Mouse (Mus musculus) cerebellum, adult 2 months (tissue): Measurements from ENCODE around the gene Stat4. TPM values are rescaled to one million over a fixed set of nuclear protein-coding genes. Genes with fewer than 3 reads are reported as not detected.

Experiments used
- DNase-seq, 2 experiments: peaks; one replicate each; pipeline ENCODE4 v3.0.0; 2021
- H3K27ac ChIP-seq: fragments of 200-500 bp; 2 replicates; pipeline ENCODE4 v1.5.1; 2012; ENCODE audit warnings: low read length, control low read depth, inconsistent platforms; ENCODE audit not compliant: insufficient read depth
- H3K27me3 ChIP-seq: fragments of 200-500 bp; 2 replicates; pipeline ENCODE4 v1.6.1; 2012; ENCODE audit warnings: inconsistent platforms, mild to moderate bottlenecking, low read length, moderate library complexity; ENCODE audit not compliant: control insufficient read depth, insufficient read depth
- H3K4me1 ChIP-seq: fragments of 200-500 bp; 2 replicates; pipeline ENCODE4 v1.6.1; 2011; ENCODE audit warnings: low read length; ENCODE audit not compliant: control insufficient read depth, insufficient read depth
- H3K4me3 ChIP-seq: fragments of 200-500 bp; replicated peaks from 2 replicates; pipeline ENCODE3; 2011; ENCODE audit warnings: mild to moderate bottlenecking, low read depth, low read length, control low read depth; ENCODE audit not compliant: insufficient read depth
- CTCF ChIP-seq: fragments of 200-500 bp; IDR thresholded peaks from 2 replicates; pipeline ENCODE4 v1.5.1; 2011; ENCODE audit warnings: low read depth, mild to moderate bottlenecking, control low read depth, low read length, moderate library complexity, borderline replicate concordance; ENCODE audit not compliant: insufficient read depth
- POLR2A ChIP-seq: fragments of 200-500 bp; IDR thresholded peaks from 2 replicates; pipeline ENCODE4 v1.6.1; 2011; ENCODE audit warnings: low read length, control low read depth, borderline replicate concordance; ENCODE audit not compliant: insufficient read depth
- WGBS: fragments of 180-500 bp; shearing (Covaris S2); methylation state at CpG from one replicate; pipeline ENCODE4 v1.1.7; 2018; 5-methylcytosine and 5-hydroxymethylcytosine counted together
- polyA plus RNA-seq: library from polyadenylated mRNA; depleted of rRNA; stranded (reverse); fragments of >200 nt; gene quantifications from 2 replicates; pipeline ENCODE4 v1.2.3, GENCODE M21; 2012

Gene Stat4
- polyA plus RNA-seq, 1 experiment, result 0.03 TPM

DNA sequence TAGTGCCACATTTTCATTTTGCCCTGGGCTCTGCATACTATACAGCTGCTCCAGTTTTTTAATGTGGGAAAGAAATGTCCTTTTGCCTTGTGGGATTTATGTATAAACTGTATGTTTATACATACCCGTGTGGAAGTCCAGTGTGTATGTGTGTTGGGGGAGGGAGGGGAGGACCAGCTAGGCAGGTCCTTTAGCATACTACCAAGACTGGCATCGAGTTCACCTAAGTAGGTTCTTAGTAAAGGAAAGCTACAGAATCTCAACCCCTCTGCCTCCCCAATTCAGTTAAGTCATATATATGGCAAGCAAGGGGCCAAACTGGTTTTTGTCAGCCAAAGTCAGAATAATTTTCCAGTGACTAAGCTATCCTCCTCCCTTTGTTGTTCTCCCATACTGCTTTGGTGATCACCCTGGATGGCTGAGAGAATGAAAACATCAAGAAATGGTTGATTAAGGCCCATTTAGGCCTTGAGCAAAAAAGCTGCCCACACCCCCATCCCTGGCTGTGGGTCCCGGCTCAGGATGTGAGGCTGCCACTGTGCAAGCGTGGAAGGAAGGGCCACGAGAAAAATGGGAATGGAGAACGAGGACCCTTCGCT, 126.2 kb downstream of the Stat4 start:
- WGBS, result 22% methylated on average over 7 of the region's 7 CpGs
- H3K4me1 ChIP-seq, result peaks cover 3% of the 10 kb centered on the region; the same call in 1 of the 2 replicates
- H3K27ac ChIP-seq, result peak overlapping the region; percentile 71
- peak overlapping the region; percentile 62 for H3K4me3 ChIP-seq
- TF ChIP-seq CTCF, result no peak
- no peak for DNase-seq
- H3K27me3 ChIP-seq, result no peaks in the 10 kb centered on the region

- under 1% methylated on average over 32 of the region's 32 CpGs for WGBS
- peak; percentile 98 to 99 for DNase-seq
- peak overlapping the region; percentile 62 for H3K4me3 ChIP-seq
- peak; percentile 91 for TF ChIP-seq POLR2A
- TF ChIP-seq CTCF, result peak; percentile 84
- peak overlapping the region; percentile 71 for H3K27ac ChIP-seq
- H3K4me1 ChIP-seq, result peaks cover 3% of the 10 kb centered on the region; the same call in 1 of the 2 replicates
- H3K27me3 ChIP-seq, result no peaks in the 10 kb centered on the region
Observed at GRCm38 (mm10) chr1:52113666-52114069, 126.7 kb downstream of the Stat4 start.

- no peaks in the 10 kb centered on the region for H3K27me3 ChIP-seq
- H3K4me1 ChIP-seq, result peaks cover 5% of the 10 kb centered on the region; the same call in 1 of the 2 replicates
- WGBS, result 62% methylated on average over 3 of the region's 3 CpGs
- TF ChIP-seq POLR2A (no peak), CTCF (no peak)
- DNase-seq, result no peak
- no peak overlapping the region for H3K4me3 ChIP-seq
- H3K27ac ChIP-seq, result no peak overlapping the region
Observed at GRCm38 (mm10) chr1:52116441-52116840, 129.5 kb downstream of the Stat4 start.

- H3K4me1 ChIP-seq, result peaks cover 5% of the 10 kb centered on the region; the same call in 1 of the 2 replicates
- no peak for TF ChIP-seq CTCF
- no peak for TF ChIP-seq POLR2A
- 91% methylated on average over 1 of the region's 1 CpGs for WGBS
- H3K4me3 ChIP-seq, result no peak overlapping the region
- H3K27me3 ChIP-seq, result no peaks in the 10 kb centered on the region
- no peak for DNase-seq
- no peak overlapping the region for H3K27ac ChIP-seq
Observed at GRCm38 (mm10) chr1:52117777-52118176, 130.8 kb downstream of the Stat4 start.

DNA sequence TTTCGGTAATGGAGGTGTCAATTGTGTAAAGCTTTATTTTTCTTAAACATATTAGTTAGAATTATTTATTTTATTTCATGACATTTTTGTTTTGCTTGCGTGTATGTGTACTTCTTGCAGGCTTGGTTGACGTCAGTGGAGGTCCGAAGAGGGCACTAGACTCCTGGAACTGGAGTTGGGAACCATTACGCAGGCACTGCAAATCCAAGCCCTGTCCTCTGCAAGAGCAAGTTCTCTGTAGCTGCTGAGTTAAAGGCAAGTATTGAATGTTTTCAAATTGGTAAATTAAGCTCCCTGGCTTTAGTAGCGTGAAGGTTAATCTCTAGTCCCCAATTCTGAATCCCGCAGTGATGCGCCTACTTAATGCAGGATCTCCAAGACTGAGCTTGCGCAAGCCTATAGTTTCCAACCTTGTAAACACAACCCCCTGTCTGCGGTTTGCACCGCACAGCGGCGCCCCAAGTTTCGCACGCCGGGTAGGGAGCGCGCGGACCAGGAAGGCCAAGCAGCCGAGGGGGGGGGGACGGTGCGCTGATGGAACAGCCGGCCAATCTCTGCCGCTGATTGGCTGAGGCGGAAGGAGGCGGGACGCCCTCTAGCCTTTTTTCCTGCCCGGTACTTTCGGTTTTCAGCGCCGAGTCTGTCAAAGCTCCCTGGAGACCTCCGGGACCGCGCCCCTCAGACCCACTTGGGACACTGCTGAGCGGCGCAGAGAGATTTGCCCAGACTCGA, 132.1 kb downstream of the Stat4 start, which contains the start of gene Stat1:
Gene Stat1, plus strand, starts transcription at position 581 of the 732 bp plus-strand sequence.
- WGBS, result 3% methylated on average over 37 of the region's 37 CpGs
- Histone ChIP-seq H3K27me3 (no peaks in the 10 kb centered on the region), H3K4me1 (peaks cover 2% of the 10 kb centered on the region; the same call in 1 of the 2 replicates), H3K4me3 (peak within 1 kb of the TSS; percentile 83), H3K27ac (peak within 1 kb of the TSS; percentile 86)
- TF ChIP-seq POLR2A, result peak; percentile 79
- no peak for TF ChIP-seq CTCF
- peak; percentile 85 to 88 for DNase-seq

DNA sequence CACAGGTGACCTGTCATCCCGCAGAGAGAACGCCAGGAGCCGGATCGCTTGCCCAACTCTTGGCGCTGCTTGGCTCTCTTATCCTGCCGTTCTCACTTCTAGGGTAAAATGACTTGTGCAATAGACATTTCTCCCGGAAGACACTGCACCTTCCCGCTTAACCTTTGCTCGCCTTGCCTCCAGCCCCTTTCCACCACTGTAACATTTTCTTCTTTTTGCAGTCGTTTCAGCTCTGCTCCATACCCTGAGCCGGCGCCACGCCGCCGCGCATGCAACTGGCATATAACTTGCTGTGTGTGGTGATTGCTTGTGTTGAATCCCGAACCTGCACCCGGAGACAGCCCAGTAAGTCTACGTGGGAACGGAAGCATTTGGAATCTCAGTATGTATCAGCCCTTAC, 132.7 kb downstream of the Stat4 start:
- Histone ChIP-seq H3K4me1 (peaks cover 2% of the 10 kb centered on the region; the same call in 1 of the 2 replicates), H3K4me3 (peak overlapping the region; percentile 83), H3K27me3 (no peaks in the 10 kb centered on the region), H3K27ac (peak overlapping the region; percentile 63)
- no peak for TF ChIP-seq POLR2A
- no peak for TF ChIP-seq CTCF
- peak in 1 of 2 experiments; percentile 17 for DNase-seq
- WGBS, result under 1% methylated on average over 20 of the region's 20 CpGs

- H3K4me1 ChIP-seq, result peaks cover 2% of the 10 kb centered on the region; the same call in 1 of the 2 replicates
- no peak for TF ChIP-seq CTCF
- TF ChIP-seq POLR2A, result no peak
- H3K27ac ChIP-seq, result no peak overlapping the region
- 33% methylated on average over 10 of the region's 10 CpGs for WGBS
- no peak for DNase-seq
- no peaks in the 10 kb centered on the region for H3K27me3 ChIP-seq
- peak overlapping the region; percentile 83 for H3K4me3 ChIP-seq
Observed at GRCm38 (mm10) chr1:52120191-52120590, 133.2 kb downstream of the Stat4 start.
